Mouse (Mus musculus) heart, adult 9 months (tissue): ENCODE results near the gene Sart3.

Experiments used
- DNase-seq, 2 experiments: peaks; one replicate each; pipeline ENCODE4 v3.0.0; 2022; ENCODE audit warnings: low spot score in 2 of 2

Sart3 gene

GRCm38 (mm10) chr5:113765641-113766526, 6.4 kb downstream of the Sart3 start:
- no peak for DNase-seq

DNA sequence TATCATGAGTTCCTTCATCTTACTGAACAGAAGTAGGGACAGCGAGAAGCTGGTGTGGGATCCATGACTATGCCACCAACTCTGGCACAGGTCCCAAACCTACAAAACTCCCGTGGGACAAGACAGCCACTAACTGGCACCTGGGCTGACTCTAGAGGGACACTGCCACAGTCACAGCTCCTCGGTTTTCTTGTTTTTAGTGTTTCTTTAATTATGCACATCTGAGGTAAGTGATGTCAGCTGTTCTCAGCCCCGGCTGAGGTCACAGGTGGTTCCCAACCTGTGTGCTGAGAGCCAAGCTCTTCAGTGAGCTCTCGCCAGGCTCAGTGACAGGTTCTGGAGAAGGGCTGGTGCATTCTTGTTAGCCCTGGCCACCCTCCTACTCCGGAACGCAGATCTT, 7.9 kb downstream of the Sart3 start:
- DNase-seq = no peak

GRCm38 (mm10) chr5:113761585-113761984, 10.7 kb downstream of the Sart3 start:
- DNase-seq = no peak

GRCm38 (mm10) chr5:113755347-113756030, 16.8 kb downstream of the Sart3 start:
- DNase-seq = no peak

DNA sequence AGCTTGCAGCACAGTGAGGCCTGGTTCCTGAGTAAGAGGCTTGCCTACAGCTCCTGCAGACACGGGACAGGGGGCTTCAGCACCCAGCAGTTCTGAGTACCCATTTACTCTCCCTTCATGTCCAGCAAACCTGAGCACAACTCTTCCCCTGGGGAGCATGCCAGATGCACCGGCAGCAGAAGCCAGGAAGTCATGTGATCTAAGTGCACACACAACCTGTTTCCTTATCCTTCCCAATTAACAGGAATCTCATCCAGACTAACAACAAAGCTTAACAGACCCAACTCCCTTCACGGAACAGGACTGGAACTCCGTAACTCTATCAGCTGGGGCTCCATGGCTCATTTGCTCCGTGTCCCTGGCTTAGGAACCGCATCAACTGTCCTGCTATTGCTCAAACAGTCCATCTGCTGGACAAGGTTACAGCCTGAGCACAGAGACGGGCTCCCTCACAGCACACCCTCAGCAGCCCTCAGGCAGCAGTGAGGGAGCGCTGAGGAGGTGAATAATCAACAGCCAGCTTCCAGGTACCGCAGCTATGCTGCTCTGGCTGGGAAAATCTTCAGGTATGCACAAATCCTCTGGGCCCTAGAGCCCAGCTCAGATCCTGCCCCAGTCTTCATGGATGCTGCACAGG, 20.7 kb downstream of the Sart3 start:
- DNase-seq = no peak

GRCm38 (mm10) chr5:113748556-113749331, 23.6 kb downstream of the Sart3 start:
- no peak for DNase-seq

- DNase-seq = no peak
Measured at GRCm38 (mm10) chr5:113747629-113748028, 24.7 kb downstream of the Sart3 start.

- DNase-seq = no peak
Measured at GRCm38 (mm10) chr5:113737607-113738237, 34.6 kb downstream of the Sart3 start.

DNA sequence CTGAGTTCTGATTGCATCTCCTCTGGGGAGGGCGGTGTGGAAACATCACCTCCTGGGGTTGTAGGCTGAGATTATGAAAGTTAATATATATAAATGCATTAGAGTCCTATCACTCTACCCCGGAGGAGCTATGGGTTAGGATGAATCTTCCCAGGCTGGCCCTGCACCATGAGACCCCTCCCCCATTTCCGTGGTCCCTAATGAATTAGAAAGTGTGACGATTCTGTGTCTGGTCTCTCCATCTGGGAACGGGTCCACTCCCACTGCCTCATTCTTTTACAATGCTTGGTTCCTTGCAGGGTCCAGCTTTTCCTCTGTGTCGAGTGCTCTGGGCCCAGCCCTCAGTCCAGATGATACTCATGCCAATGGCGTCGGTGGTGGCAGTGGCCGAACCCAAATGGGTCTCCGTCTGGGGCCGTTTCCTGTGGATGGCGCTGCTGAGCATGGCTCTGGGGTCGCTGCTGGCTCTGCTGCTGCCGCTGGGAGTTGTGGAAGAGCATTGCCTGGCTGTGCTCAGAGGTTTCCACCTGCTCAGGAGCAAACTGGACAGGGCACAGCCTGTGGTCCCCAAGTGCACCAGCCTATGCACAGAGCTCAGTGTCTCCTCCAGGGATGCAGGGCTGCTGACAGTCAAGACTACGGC, 35.7 kb downstream of the Sart3 start:
- DNase-seq = no peak

- DNase-seq = peak in 1 of 2 experiments; percentile 19
Measured at GRCm38 (mm10) chr5:113736113-113736502, 36.2 kb downstream of the Sart3 start.

DNA sequence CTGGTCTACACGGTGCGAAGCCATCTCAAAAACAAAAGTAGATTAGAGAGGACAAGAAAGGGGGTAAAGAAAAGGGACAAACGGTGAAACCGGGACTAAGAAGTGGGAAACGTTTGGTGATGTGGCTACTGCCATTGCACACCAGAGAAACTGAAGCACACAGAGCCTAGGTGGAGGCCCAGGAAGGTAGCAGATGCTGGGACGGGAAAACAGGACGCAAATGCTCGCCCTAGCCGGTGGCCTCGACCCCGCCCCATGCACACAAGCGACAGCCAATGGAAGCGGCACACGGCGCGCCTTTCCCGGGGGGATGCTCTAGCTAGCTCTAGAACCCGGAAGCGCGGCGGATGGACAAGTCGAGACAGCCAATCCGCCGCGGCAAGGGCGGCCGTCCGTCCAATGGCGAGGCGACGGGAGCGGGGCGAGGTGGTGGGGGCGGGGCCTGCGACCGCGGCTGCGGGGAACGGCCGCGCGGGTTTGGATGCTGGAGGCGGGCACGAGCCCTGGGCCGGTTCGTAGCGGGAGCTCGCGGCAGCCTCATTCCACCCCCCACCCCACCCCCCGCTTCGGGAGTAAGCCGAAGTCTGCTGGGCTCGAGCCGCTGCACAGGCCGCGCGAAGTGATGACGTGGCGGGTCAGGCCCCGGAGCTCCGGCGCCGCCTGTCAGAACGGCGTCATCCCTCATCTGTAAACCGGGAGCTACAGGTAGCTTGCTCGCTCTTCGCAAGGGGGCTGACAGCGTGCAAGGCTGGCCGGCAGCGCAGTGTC, 36.8 kb downstream of the Sart3 start, which contains the start of gene Ficd:
Gene Ficd (plus strand): TSS at position 459 of the 768 bp plus-strand sequence.
- DNase-seq = peak; percentile 91 to 95

DNA sequence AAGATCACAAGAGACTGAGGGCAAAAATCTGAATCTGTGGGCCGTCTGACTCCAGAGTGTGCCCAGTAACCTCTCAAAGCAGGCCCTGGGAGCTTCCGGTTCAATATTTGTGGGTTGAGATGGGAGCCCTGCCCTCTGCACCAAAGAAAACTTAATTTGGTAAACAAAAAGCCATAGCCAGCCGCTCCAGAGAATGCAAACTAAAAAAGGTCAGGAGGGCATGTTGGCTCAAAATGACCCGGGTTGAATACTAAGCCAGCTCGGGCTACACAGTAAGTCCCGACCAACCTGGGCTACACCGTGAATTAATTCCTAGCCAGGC, 37.3 kb downstream of the Sart3 start:
- DNase-seq = no peak

GRCm38 (mm10) chr5:113734376-113734775, 37.9 kb downstream of the Sart3 start:
- no peak for DNase-seq

- no peak for DNase-seq
Measured at GRCm38 (mm10) chr5:113732182-113732581, 40.1 kb downstream of the Sart3 start.

- no peak for DNase-seq
Measured at GRCm38 (mm10) chr5:113731174-113731573, 41.1 kb downstream of the Sart3 start.

DNA sequence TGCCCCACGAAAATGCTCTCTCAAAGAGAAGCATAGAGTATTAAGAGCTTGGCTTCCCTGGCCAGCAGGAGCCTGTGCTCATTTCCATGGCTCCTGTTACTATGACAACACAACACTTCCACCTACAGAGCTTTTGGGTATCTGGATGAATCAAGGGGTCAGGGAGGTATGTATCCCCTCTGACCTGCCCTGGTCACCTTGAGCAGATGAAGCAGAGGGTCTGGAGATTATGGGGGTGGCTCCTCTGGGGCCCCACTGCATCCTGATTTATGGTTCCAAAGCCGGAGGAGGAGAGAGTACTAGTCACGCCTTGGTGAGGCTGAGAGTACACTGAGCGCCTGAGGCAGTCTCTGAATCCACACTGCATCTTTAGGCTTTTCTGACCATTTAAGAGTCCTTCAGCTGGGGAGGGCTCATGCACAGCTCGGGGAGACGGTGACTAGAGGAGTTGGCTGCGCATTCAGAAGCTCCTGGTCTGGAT, 41.6 kb downstream of the Sart3 start:
- DNase-seq = no peak

GRCm38 (mm10) chr5:113728691-113729090, 43.6 kb downstream of the Sart3 start:
- no peak for DNase-seq

- no peak for DNase-seq
Measured at GRCm38 (mm10) chr5:113728011-113728410, 44.3 kb downstream of the Sart3 start.

DNA sequence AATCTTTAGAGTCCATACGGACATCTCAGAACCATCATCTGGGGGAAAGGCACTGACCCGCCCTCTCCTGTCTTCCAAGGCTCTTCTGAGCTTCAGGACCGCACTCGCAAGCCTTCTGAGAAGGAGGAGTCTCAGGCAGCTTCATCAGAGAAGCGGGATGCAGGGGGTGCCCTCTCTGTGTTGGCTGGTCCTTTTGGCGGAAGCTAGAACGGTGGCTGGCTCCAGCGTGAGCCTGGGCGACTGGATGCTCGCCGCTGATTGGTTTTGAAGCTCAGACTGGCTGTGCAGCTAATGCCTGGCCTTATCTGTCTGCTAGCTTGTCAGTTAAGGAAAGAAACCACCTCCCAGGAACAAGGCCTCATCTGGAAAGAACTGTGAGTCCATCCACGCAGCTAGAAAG, 45.1 kb downstream of the Sart3 start:
- no peak for DNase-seq

GRCm38 (mm10) chr5:113726618-113727017, 45.7 kb downstream of the Sart3 start:
- DNase-seq = no peak
